Mouse (Mus musculus) heart, adult 9 months (tissue): ENCODE measurements at regions not wholly inside any gene's neighbourhood (a gene's known extent, or its start where the extent isn't known, plus 50 kb on each side); places are given as distances from the start of the nearest gene placed in this dataset.

Source experiments
- DNase-seq, 2 experiments: peaks; one replicate each; pipeline ENCODE4 v3.0.0; 2022; ENCODE audit warnings: low spot score in 2 of 2

- peak in 1 of 2 experiments; percentile 4 for DNase-seq
Observed at GRCm38 (mm10) chr8:76309200-76309599, 590.0 kb upstream of the Nr3c2 start.

GRCm38 (mm10) chr8:76328540-76328939, 570.7 kb upstream of the Nr3c2 start:
- DNase-seq: no peak

- no peak for DNase-seq
Observed at GRCm38 (mm10) chr8:76343072-76343471, 556.2 kb upstream of the Nr3c2 start.

- peak; percentile 7 to 11 for DNase-seq
Observed at GRCm38 (mm10) chr8:76346150-76346549, 553.1 kb upstream of the Nr3c2 start.

- peak in 1 of 2 experiments; percentile 30 for DNase-seq
Observed at GRCm38 (mm10) chr8:76346832-76347231, 552.4 kb upstream of the Nr3c2 start.

GRCm38 (mm10) chr8:76374314-76374713, 524.9 kb upstream of the Nr3c2 start:
- no peak for DNase-seq

GRCm38 (mm10) chr8:76377711-76378110, 521.5 kb upstream of the Nr3c2 start:
- DNase-seq: no peak

- no peak for DNase-seq
Observed at GRCm38 (mm10) chr8:76381643-76382042, 517.6 kb upstream of the Nr3c2 start.

GRCm38 (mm10) chr8:76383583-76384281, 515.5 kb upstream of the Nr3c2 start:
- DNase-seq: no peak

GRCm38 (mm10) chr8:76384282-76384637, 515.0 kb upstream of the Nr3c2 start:
- peak in 1 of 2 experiments; percentile 1 for DNase-seq

- DNase-seq: no peak
Observed at GRCm38 (mm10) chr8:76392004-76392403, 507.2 kb upstream of the Nr3c2 start.

GRCm38 (mm10) chr8:76422459-76422858, 476.8 kb upstream of the Nr3c2 start:
- DNase-seq: no peak

GRCm38 (mm10) chr8:76422861-76423532, 476.2 kb upstream of the Nr3c2 start:
- DNase-seq: no peak

GRCm38 (mm10) chr8:76429818-76430217, 469.4 kb upstream of the Nr3c2 start:
- DNase-seq: no peak

- DNase-seq: no peak
Observed at GRCm38 (mm10) chr8:76432813-76433212, 466.4 kb upstream of the Nr3c2 start.

- no peak for DNase-seq
Observed at GRCm38 (mm10) chr8:76437951-76438350, 461.3 kb upstream of the Nr3c2 start.

- no peak for DNase-seq
Observed at GRCm38 (mm10) chr8:76474464-76475208, 424.6 kb upstream of the Nr3c2 start.

GRCm38 (mm10) chr8:76478966-76479365, 420.3 kb upstream of the Nr3c2 start:
- DNase-seq: no peak

GRCm38 (mm10) chr8:76503621-76504020, 395.6 kb upstream of the Nr3c2 start:
- no peak for DNase-seq

GRCm38 (mm10) chr8:76507247-76507646, 392.0 kb upstream of the Nr3c2 start:
- no peak for DNase-seq

GRCm38 (mm10) chr8:76509201-76509600, 390.0 kb upstream of the Nr3c2 start:
- no peak for DNase-seq

- no peak for DNase-seq
Observed at GRCm38 (mm10) chr8:76514132-76514531, 385.1 kb upstream of the Nr3c2 start.
